Mouse (Mus musculus) brain, embryonic 14.5 days (tissue): ENCODE results near the gene Nlrx1.

Experiments used
- CTCF ChIP-seq: fragments of 200-500 bp; IDR thresholded peaks from 2 replicates; pipeline ENCODE4 v1.5.1; 2012; ENCODE audit warnings: inconsistent platforms, mild to moderate bottlenecking, moderate library complexity, borderline replicate concordance; ENCODE audit not compliant: insufficient read depth, insufficient read length; ENCODE audit errors: extremely low read depth
- POLR2A ChIP-seq: fragments of 200-500 bp; IDR thresholded peaks from 2 replicates; pipeline ENCODE4 v1.6.1; 2012; ENCODE audit warnings: mild to moderate bottlenecking, inconsistent platforms, borderline replicate concordance; ENCODE audit not compliant: poor library complexity, insufficient read depth, insufficient read length, severe bottlenecking; ENCODE audit errors: extremely low read depth

DNA sequence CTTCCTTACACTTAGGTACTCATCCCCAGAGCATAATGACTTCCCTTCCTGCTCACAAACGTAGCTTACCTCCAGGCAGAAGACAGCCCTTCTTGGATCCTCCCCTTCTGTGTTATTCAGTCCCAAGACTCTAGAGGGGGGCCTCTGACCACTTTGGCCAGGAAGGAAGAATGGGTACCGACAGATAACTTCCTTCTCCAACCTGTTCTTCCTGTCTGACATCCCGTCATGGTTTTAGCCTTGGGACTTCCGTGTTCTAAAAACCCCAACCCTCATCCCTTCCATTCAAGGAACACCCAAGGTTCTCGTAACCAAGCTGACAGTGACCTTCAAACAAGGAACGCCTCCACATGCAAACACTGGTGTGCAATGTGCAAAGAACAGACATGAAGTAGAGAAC is at the start of gene Nlrx1:
- TF ChIP-seq POLR2A, result no peak
- TF ChIP-seq CTCF, result no peak
